Mouse (Mus musculus) bone marrow macrophage, adult 2 months (primary cell): ENCODE data around the gene Ampd3.

Source experiments
- CTCF ChIP-seq: IDR thresholded peaks from 2 replicates; pipeline ENCODE4 v1.5.1; 2012; ENCODE audit warnings: low read depth, mild to moderate bottlenecking, low read length, moderate library complexity
- POLR2A ChIP-seq: IDR thresholded peaks from 2 replicates; pipeline ENCODE4 v1.6.1; 2012; ENCODE audit warnings: mild to moderate bottlenecking, low read depth, low read length, borderline replicate concordance

- TF ChIP-seq CTCF (no peak), POLR2A (no peak)
Observed at GRCm38 (mm10) chr7:110823593-110823992, 55.6 kb downstream of the Ampd3 start.
